Mouse (Mus musculus) E14TG2a.4 (cell line): ENCODE results near the gene BC048679.

Source experiments
- H3K27me3 ChIP-seq: 2 replicates; pipeline ENCODE4 v1.6.1; 2014; ENCODE audit warnings: low read length, control low read depth; ENCODE audit not compliant: insufficient read depth
- H3K36me3 ChIP-seq: 2 replicates; pipeline ENCODE4 v1.6.1; 2014; ENCODE audit warnings: low read length, control low read depth; ENCODE audit not compliant: insufficient read depth
- H3K4me1 ChIP-seq: replicated peaks from 2 replicates; pipeline ENCODE4 v1.6.1; 2014; ENCODE audit warnings: low read depth, low read length, control low read depth
- H3K4me3 ChIP-seq: replicated peaks from 2 replicates; pipeline ENCODE4 v1.5.1; 2014; ENCODE audit warnings: mild to moderate bottlenecking, low read length
- H3K9me3 ChIP-seq: 2 replicates; pipeline ENCODE4 v1.6.1; 2014; ENCODE audit warnings: low read length, control low read depth
- CTCF ChIP-seq: conservative IDR thresholded peaks from 2 replicates; pipeline ENCODE4 v1.5.1; 2014; ENCODE audit warnings: low read length
- NANOG ChIP-seq: IDR thresholded peaks from 2 replicates; pipeline ENCODE4 v1.6.1; 2014; ENCODE audit warnings: borderline replicate concordance, low read length, mixed read lengths
- POU5F1 ChIP-seq: IDR thresholded peaks from 2 replicates; pipeline ENCODE4 v1.6.1; 2014; ENCODE audit warnings: low read length, borderline replicate concordance

The BC048679 gene

GRCm38 (mm10) chr7:81523663-81524017, 25.6 kb upstream of the BC048679 start:
- Histone ChIP-seq H3K4me3 (peak overlapping the region; percentile 86), H3K9me3 (no peaks in the 10 kb centered on the region), H3K27me3 (no peaks in the 10 kb centered on the region), H3K36me3 (peaks cover 37% of the 10 kb centered on the region), H3K4me1 (peaks cover 37% of the 10 kb centered on the region)
- TF ChIP-seq NANOG (no peak), CTCF (no peak), POU5F1 (no peak)

- H3K4me3 ChIP-seq: peak overlapping the region; percentile 86
- no peaks in the 10 kb centered on the region for H3K27me3 ChIP-seq
- no peaks in the 10 kb centered on the region for H3K9me3 ChIP-seq
- TF ChIP-seq POU5F1: no peak; the same call in 1 of the 2 replicates
- TF ChIP-seq NANOG: no peak
- TF ChIP-seq CTCF: no peak
- H3K36me3 ChIP-seq: peaks cover 31% of the 10 kb centered on the region
- peaks cover 33% of the 10 kb centered on the region for H3K4me1 ChIP-seq
Observed at GRCm38 (mm10) chr7:81523008-81523662, 25.1 kb upstream of the BC048679 start.

- TF ChIP-seq CTCF (peak; percentile 17; the same call in 1 of the 2 replicates), NANOG (no peak)
- H3K4me3 ChIP-seq: no peak overlapping the region
- H3K36me3 ChIP-seq: no peaks in the 10 kb centered on the region
- H3K27me3 ChIP-seq: no peaks in the 10 kb centered on the region
- no peaks in the 10 kb centered on the region for H3K9me3 ChIP-seq
- peaks cover 29% of the 10 kb centered on the region for H3K4me1 ChIP-seq
Observed at GRCm38 (mm10) chr7:81516154-81517030, 18.3 kb upstream of the BC048679 start.

DNA sequence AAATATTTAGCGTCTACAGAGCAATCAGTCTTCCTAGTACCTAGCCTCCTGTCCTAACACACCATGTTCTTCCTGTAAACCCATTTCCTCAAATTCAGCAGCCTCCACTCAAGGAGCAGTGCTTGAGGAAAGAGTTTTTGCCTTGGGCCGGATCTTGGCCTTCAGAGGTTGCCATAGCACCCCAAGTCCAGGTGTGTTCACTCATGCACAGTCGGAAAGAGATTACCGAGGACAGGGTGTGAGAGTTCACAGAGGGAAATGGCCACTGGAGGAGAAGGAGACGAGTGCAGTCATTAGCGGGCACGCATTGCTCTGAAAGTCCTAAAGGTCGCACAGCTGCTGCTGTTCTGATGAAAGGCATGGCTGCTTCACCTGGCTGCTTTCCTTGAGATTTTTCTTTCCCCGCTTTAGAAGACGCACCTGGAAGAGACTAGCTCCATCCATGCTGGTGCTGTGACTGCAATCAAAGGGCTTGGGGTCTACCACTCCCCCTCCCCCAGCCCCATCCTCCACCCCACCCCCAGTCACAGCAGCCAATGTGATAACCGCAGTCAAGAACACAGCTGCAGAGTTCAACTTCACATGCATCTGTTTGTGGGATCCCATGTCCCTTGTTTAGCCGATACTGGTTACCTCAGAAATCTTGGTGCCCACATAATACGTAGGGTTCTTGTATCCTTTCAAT, 17.0 kb upstream of the BC048679 start:
- Histone ChIP-seq H3K4me1 (peaks cover 28% of the 10 kb centered on the region), H3K27me3 (no peaks in the 10 kb centered on the region), H3K4me3 (peak overlapping the region; percentile 46), H3K36me3 (no peaks in the 10 kb centered on the region), H3K9me3 (no peaks in the 10 kb centered on the region)
- TF ChIP-seq POU5F1: no peak
- no peak for TF ChIP-seq NANOG
- no peak for TF ChIP-seq CTCF

- H3K9me3 ChIP-seq: no peaks in the 10 kb centered on the region
- H3K4me1 ChIP-seq: peaks cover 28% of the 10 kb centered on the region
- H3K36me3 ChIP-seq: no peaks in the 10 kb centered on the region
- peaks cover 3% of the 10 kb centered on the region for H3K27me3 ChIP-seq
- TF ChIP-seq POU5F1: no peak
- no peak for TF ChIP-seq CTCF
- no peak for TF ChIP-seq NANOG
- H3K4me3 ChIP-seq: no peak overlapping the region
Observed at GRCm38 (mm10) chr7:81501050-81501449, 3.0 kb upstream of the BC048679 start.

DNA sequence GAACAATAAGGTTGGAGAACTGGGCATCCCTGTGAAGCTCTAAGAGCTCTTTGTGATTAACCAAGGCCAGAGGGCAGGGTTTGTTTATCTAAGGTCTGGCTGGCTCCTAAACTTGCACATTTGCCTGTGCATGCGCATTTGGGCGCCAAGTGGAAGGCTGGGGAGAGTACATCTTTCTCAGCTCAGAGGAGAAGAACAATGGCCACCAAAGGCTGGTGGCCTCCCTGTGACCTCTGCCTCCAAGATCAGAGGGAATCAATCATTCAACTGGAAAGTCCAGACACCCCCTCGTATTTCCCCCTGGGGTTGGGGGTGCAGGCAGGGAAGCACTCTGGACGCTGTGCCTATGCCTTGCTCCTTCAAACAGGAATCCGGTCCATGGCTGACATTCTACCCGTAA, 910 bp downstream of the BC048679 start:
- Histone ChIP-seq H3K4me3 (peak overlapping the region; percentile 23; the same call in 1 of the 2 replicates), H3K4me1 (peaks cover 62% of the 10 kb centered on the region), H3K27me3 (peaks cover 27% of the 10 kb centered on the region), H3K36me3 (no peaks in the 10 kb centered on the region), H3K9me3 (no peaks in the 10 kb centered on the region)
- TF ChIP-seq CTCF (no peak), POU5F1 (no peak), NANOG (no peak)

DNA sequence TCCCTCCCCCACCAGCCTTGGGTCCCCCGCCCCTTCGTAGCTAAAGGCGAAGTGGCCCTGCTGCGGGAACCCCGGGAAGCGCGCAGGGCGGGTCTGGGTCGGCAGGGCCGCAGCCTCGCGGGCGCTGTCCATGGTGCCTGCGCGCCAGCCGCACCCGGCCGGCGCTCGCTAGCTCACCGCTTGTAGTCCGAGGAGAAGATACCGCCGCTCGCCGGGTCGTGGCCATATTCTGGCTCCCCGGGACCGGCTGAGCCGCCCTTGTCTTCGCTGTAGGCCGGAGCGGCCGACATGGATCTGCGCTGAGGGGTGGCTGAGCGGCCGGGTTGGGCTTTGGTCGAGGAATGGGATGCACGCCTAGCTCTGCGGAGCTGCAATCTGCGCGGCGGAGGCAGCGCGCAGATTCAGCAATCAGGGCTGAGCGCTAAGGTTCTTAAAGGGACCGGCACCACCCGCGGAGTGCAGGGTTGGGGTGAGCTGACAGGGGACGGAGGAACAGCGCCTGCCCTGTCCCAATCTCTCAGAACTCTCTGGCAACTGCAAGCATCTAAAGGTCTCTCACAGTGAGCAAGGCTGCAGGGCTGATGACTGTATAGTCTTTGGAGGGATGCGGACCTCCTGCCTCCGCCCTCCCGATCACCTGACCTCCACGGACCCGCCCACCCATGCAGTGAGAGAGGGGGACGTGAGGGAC, 4.6 kb downstream of the BC048679 start, which contains the start of gene Ap3b2:
Gene Ap3b2 (minus strand): TSS at position 595 of the 691 bp plus-strand sequence.
- Histone ChIP-seq H3K9me3 (no peaks in the 10 kb centered on the region), H3K27me3 (peaks cover 32% of the 10 kb centered on the region), H3K36me3 (no peaks in the 10 kb centered on the region), H3K4me1 (peaks cover 81% of the 10 kb centered on the region), H3K4me3 (peak within 1 kb of the TSS; percentile 87)
- no peak for TF ChIP-seq NANOG
- no peak for TF ChIP-seq POU5F1
- TF ChIP-seq CTCF: no peak
